In genomic region chr9:22495133-22495532, GRCm38 (mm10) we compare ENCODE assay signal across 22 mouse cellular contexts. TPM values are rescaled to one million over a fixed set of nuclear protein-coding genes. Genes with fewer than 3 reads are reported as not detected.
A peak's percentile ranks its signal among the peaks of the same experiment; 100 is the strongest.
DNase-seq lines count a peak whose midpoint lies in the region; ATAC-seq and TF ChIP-seq lines count a peak whose summit lies in the region.
"Had no signal": no experiment of that assay in that cellular context is flagged by ENCODE, and none has a peak within 500 bp of the region (broad histone marks: within the 10 kb centered on the region; RNA-seq: fewer than 3 reads in every experiment).

No protein-coding gene starts in this region.

- H3K27ac ChIP-seq in heart, embryonic 10.5 days: no peak overlapping the region
- H3K27ac ChIP-seq in heart, embryonic 11.5 days (ENCODE audit: low read depth, low read length): no peak overlapping the region
- no peak overlapping the region for H3K27ac ChIP-seq in liver, postnatal 0 days (ENCODE audit: low read depth)
- H3K27ac ChIP-seq in liver, embryonic 12.5 days: no peak overlapping the region
- H3K27ac ChIP-seq in ES-Bruce4 (ENCODE audit: insufficient read depth, low read length): no peak overlapping the region
- H3K27ac ChIP-seq: embryonic facial prominence, embryonic 13.5 days; heart, embryonic 13.5 days; limb, embryonic 12.5 days had no signal

- H3K4me3 ChIP-seq in heart, embryonic 10.5 days: no peak overlapping the region
- no peak overlapping the region for H3K4me3 ChIP-seq in heart, embryonic 11.5 days (ENCODE audit: low read depth, low read length)
- no peak overlapping the region for H3K4me3 ChIP-seq in liver, postnatal 0 days (ENCODE audit: low read depth, low read length)
- H3K4me3 ChIP-seq in liver, embryonic 12.5 days: no peak overlapping the region
- H3K4me3 ChIP-seq in ES-Bruce4 (ENCODE audit: low read depth, low read length): no peak overlapping the region
- H3K4me3 ChIP-seq: embryonic facial prominence, embryonic 13.5 days; heart, embryonic 13.5 days; limb, embryonic 12.5 days had no signal

- peak; percentile 49 for TF ChIP-seq CTCF in liver, postnatal 0 days (IDR thresholded peaks at IDR 0.05; ENCODE audit: low read depth)
- TF ChIP-seq CTCF in ES-Bruce4 (IDR thresholded peaks at IDR 0.05; ENCODE audit: low read depth, low read length): peak; percentile 34

- H3K27me3 ChIP-seq in heart, embryonic 10.5 days (ENCODE audit: insufficient read depth, poor library complexity, severe bottlenecking): no peaks in the 10 kb centered on the region
- H3K27me3 ChIP-seq in heart, embryonic 11.5 days (ENCODE audit: control insufficient read depth, insufficient read depth, low read length): no peaks in the 10 kb centered on the region
- H3K27me3 ChIP-seq in liver, postnatal 0 days (ENCODE audit: insufficient read depth, low read length): no peaks in the 10 kb centered on the region
- no peaks in the 10 kb centered on the region for H3K27me3 ChIP-seq in liver, embryonic 12.5 days (replicated peaks)
- H3K27me3 ChIP-seq in ES-Bruce4 (ENCODE audit: control insufficient read depth, insufficient read depth, low read length, poor library complexity, severe bottlenecking): no peaks in the 10 kb centered on the region
- H3K27me3 ChIP-seq: embryonic facial prominence, embryonic 13.5 days; heart, embryonic 13.5 days; limb, embryonic 12.5 days had no signal

- no peak overlapping the region for H3K4me2 ChIP-seq in heart, embryonic 11.5 days
- H3K4me2 ChIP-seq in liver, postnatal 0 days (ENCODE audit: low read depth, low read length): no peak overlapping the region
- no peak overlapping the region for H3K4me2 ChIP-seq in liver, embryonic 12.5 days
- H3K4me2 ChIP-seq: embryonic facial prominence, embryonic 13.5 days; heart, embryonic 13.5 days; limb, embryonic 12.5 days had no signal

- peak; percentile 4 for DNase-seq in heart, embryonic 10.5 days (ENCODE audit: low spot score)
- no peak for DNase-seq in liver, postnatal 0 days
- peak; percentile 39 for DNase-seq in ZHBTc4 (ENCODE audit: low read depth, low spot score)
- no peak for DNase-seq in thymus, postnatal 4 days
- DNase-seq in kidney, adult 11 months: no peak
- DNase-seq: adrenal gland, postnatal 25 days; cerebellum, adult 9-11 months; gastrocnemius, postnatal 14 days; heart, postnatal 4 days; midbrain, embryonic 14.5 days; retina, postnatal 1 day; right cerebral cortex, postnatal 4 days; thymus, adult 2 months had no signal

- no peak for TF ChIP-seq EP300 in liver, postnatal 0 days (IDR thresholded peaks at IDR 0.05; ENCODE audit: low read depth)
- no peak for TF ChIP-seq EP300 in ES-Bruce4 (IDR thresholded peaks at IDR 0.05; ENCODE audit: insufficient read depth, low read depth, low read length)

- no peaks in the 10 kb centered on the region for H3K4me1 ChIP-seq in heart, embryonic 10.5 days
- H3K4me1 ChIP-seq in heart, embryonic 11.5 days (ENCODE audit: control insufficient read depth, insufficient read depth, low read length): no peaks in the 10 kb centered on the region
- H3K4me1 ChIP-seq in liver, postnatal 0 days (ENCODE audit: insufficient read depth): no peaks in the 10 kb centered on the region
- H3K4me1 ChIP-seq in liver, embryonic 12.5 days: no peaks in the 10 kb centered on the region
- H3K4me1 ChIP-seq in ES-Bruce4 (ENCODE audit: control insufficient read depth, insufficient read depth, low read length): no peaks in the 10 kb centered on the region
- H3K4me1 ChIP-seq: embryonic facial prominence, embryonic 13.5 days; heart, embryonic 13.5 days; limb, embryonic 12.5 days had no signal

- TF ChIP-seq POLR2A in ES-Bruce4 (IDR thresholded peaks at IDR 0.05; ENCODE audit: insufficient read depth, low read length): no peak

- no peaks in the 10 kb centered on the region for H3K9me3 ChIP-seq in heart, embryonic 10.5 days
- no peaks in the 10 kb centered on the region for H3K9me3 ChIP-seq in heart, embryonic 11.5 days (replicated peaks; ENCODE audit: control insufficient read depth, low read length)
- H3K9me3 ChIP-seq in liver, postnatal 0 days (ENCODE audit: low read length): no peaks in the 10 kb centered on the region
- H3K9me3 ChIP-seq in liver, embryonic 12.5 days (replicated peaks): no peaks in the 10 kb centered on the region
- no peaks in the 10 kb centered on the region for H3K9me3 ChIP-seq in ES-Bruce4 (replicated peaks; ENCODE audit: control insufficient read depth, insufficient read depth, low read length, poor library complexity, severe bottlenecking)
- H3K9me3 ChIP-seq: embryonic facial prominence, embryonic 13.5 days; limb, embryonic 12.5 days had no signal

- no peak for ATAC-seq in heart, embryonic 11.5 days (replicated peaks; ENCODE audit: insufficient number of reproducible peaks, low FRiP score, low TSS enrichment)
- ATAC-seq in liver, postnatal 0 days: no peak
- no peak for ATAC-seq in liver, embryonic 12.5 days

- H3K36me3 ChIP-seq in heart, embryonic 10.5 days: 0 out of 2 replicates have a peak, but pooled peaks cover 2% of the 10 kb centered on the region
- H3K36me3 ChIP-seq in heart, embryonic 11.5 days (ENCODE audit: control insufficient read depth, insufficient read depth, low read length): no peaks in the 10 kb centered on the region
- no peaks in the 10 kb centered on the region; the same call in 1 of the 2 replicates for H3K36me3 ChIP-seq in liver, postnatal 0 days (replicated peaks; ENCODE audit: insufficient read depth, low read length)
- no peaks in the 10 kb centered on the region for H3K36me3 ChIP-seq in liver, embryonic 12.5 days
- H3K36me3 ChIP-seq in ES-Bruce4 (ENCODE audit: control insufficient read depth, insufficient read depth, low read length, poor library complexity, severe bottlenecking): no peaks in the 10 kb centered on the region
- H3K36me3 ChIP-seq: heart, embryonic 13.5 days had no signal

- H3K9ac ChIP-seq in heart, embryonic 11.5 days (ENCODE audit: low read depth, low read length): no peak overlapping the region
- no peak overlapping the region for H3K9ac ChIP-seq in liver, postnatal 0 days (replicated peaks)
- H3K9ac ChIP-seq in liver, embryonic 12.5 days: no peak overlapping the region
- H3K9ac ChIP-seq in ES-Bruce4 (ENCODE audit: low read depth, poor library complexity, severe bottlenecking): no peak overlapping the region
- H3K9ac ChIP-seq: embryonic facial prominence, embryonic 13.5 days; heart, embryonic 13.5 days; limb, embryonic 12.5 days had no signal

- WGBS in heart, embryonic 10.5 days: 83% methylated on average over 2 of the region's 2 CpGs
- WGBS in heart, embryonic 11.5 days (ENCODE audit: insufficient replicate concordance): 84% methylated on average over 2 of the region's 2 CpGs
- WGBS in liver, postnatal 0 days (ENCODE audit: insufficient replicate concordance): 81% methylated on average over 2 of the region's 2 CpGs
- WGBS in liver, embryonic 12.5 days (ENCODE audit: insufficient replicate concordance): 67% methylated on average over 2 of the region's 2 CpGs

RNA-seq across cellular contexts. Expression of gene Bbs9, which starts 19.6 kb away (rescaled TPM):
- polyA plus RNA-seq in heart, embryonic 10.5 days (2016; fragmentation: Nextera tagmentation; extraction: Ambion mirVana): 6.7 and 7.2 TPM in 2 replicates
- polyA plus RNA-seq in heart, embryonic 11.5 days (2014; fragmentation: Nextera tagmentation; extraction: Ambion mirVana): 8.2 and 8.6 TPM in 2 replicates
- polyA plus RNA-seq in liver, postnatal 0 days (2015; fragmentation: Nextera tagmentation; extraction: Ambion mirVana): 1.6 and 1.8 TPM in 2 replicates
- polyA plus RNA-seq in liver, embryonic 12.5 days (2016; fragmentation: Nextera tagmentation; extraction: Ambion mirVana): 4.8 and 5.4 TPM in 2 replicates
- polyA plus RNA-seq in ES-Bruce4 (2011; ENCODE audit: insufficient read depth, insufficient read length, low read depth, missing spikeins): 17.9 and 20.3 TPM in 2 replicates

RNA-seq across cellular contexts. Expression of gene Rp9, which starts 25.6 kb away (rescaled TPM):
- 37.8 and 52.6 TPM in 2 replicates for polyA plus RNA-seq in heart, embryonic 10.5 days (2016; fragmentation: Nextera tagmentation; extraction: Ambion mirVana)
- 42.4 and 48.0 TPM in 2 replicates for polyA plus RNA-seq in heart, embryonic 11.5 days (2014; fragmentation: Nextera tagmentation; extraction: Ambion mirVana)
- 42.2 and 47.9 TPM in 2 replicates for polyA plus RNA-seq in liver, postnatal 0 days (2015; fragmentation: Nextera tagmentation; extraction: Ambion mirVana)
- polyA plus RNA-seq in liver, embryonic 12.5 days (2016; fragmentation: Nextera tagmentation; extraction: Ambion mirVana): 55.7 and 56.0 TPM in 2 replicates
- polyA plus RNA-seq in ES-Bruce4 (2011; ENCODE audit: insufficient read depth, insufficient read length, low read depth, missing spikeins): 41.5 and 42.8 TPM in 2 replicates

RNA-seq across cellular contexts. Expression of gene Gm17545, which starts 41.0 kb away (rescaled TPM):
- polyA plus RNA-seq in heart, embryonic 10.5 days (2016; fragmentation: Nextera tagmentation; extraction: Ambion mirVana): not detected in 2 replicates
- not detected in 2 replicates for polyA plus RNA-seq in heart, embryonic 11.5 days (2014; fragmentation: Nextera tagmentation; extraction: Ambion mirVana)
- not detected in 2 replicates for polyA plus RNA-seq in liver, postnatal 0 days (2015; fragmentation: Nextera tagmentation; extraction: Ambion mirVana)
- polyA plus RNA-seq in liver, embryonic 12.5 days (2016; fragmentation: Nextera tagmentation; extraction: Ambion mirVana): not detected in 2 replicates
- not detected in 2 replicates for polyA plus RNA-seq in ES-Bruce4 (2011; ENCODE audit: insufficient read depth, insufficient read length, low read depth, missing spikeins)
- polyA plus RNA-seq: C2C12; embryonic facial prominence, embryonic 13.5 days; heart, embryonic 13.5 days; kidney, embryonic 16.5 days; limb, embryonic 12.5 days; liver, embryonic 16.5 days; midbrain, embryonic 14.5 days; thymus, adult 2 months had no signal

Comparison
In these comparisons a context has a peak if more than half of its experiments do, and no peak if none do; other contexts are left out.
1. DNase-seq: peak in heart, embryonic 10.5 days (single experiment) and ZHBTc4 (single experiment); none in liver, postnatal 0 days (single experiment), thymus, postnatal 4 days (single experiment) and kidney, adult 11 months (single experiment).